Mouse (Mus musculus) left cerebral cortex, adult 8-10 months (tissue): ENCODE results near the gene Smyd1. TPM values are rescaled to one million over a fixed set of nuclear protein-coding genes. Genes with fewer than 3 reads are reported as not detected.

Experiments used
- DNase-seq, 2 experiments: peaks; one replicate each; pipeline ENCODE4 v3.0.0; 2022; ENCODE audit warnings: low spot score in 2 of 2
- microRNA-seq, 2 experiments: library from miRNA; unstranded; fragments of <30 nt; microRNA quantifications; one replicate each; pipeline ENCODE4 v1.2.0; 2022
- total RNA-seq, 4 experiments: library from RNA; stranded (reverse); gene quantifications; 2 replicates each; pipeline ENCODE4 v1.2.4; 2022

The Smyd1 gene
- total RNA-seq, 4 experiments from 2014 or later: 0.27 to 1.7 (median 0.75) TPM

DNA sequence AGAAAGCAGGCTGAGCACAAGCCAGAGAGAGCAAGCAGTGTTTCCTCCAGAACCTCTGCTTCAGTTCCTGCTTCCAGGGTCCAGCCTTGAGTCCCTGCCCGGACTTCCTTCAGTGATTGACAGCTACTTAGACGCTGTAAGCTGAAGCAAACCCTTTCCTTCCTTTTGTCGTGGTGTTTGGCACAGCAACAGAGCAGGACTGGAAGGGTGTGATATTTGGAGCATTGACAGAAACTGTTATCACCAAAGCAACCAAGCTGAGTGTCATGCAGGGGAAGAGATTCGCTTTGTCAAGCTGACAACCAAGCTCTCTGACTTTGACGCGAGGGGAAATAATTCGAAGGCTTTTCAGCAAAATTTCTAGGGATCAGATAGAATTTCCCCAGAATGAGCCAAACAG, 110.1 kb downstream of the Smyd1 start:
- no peak for DNase-seq

DNA sequence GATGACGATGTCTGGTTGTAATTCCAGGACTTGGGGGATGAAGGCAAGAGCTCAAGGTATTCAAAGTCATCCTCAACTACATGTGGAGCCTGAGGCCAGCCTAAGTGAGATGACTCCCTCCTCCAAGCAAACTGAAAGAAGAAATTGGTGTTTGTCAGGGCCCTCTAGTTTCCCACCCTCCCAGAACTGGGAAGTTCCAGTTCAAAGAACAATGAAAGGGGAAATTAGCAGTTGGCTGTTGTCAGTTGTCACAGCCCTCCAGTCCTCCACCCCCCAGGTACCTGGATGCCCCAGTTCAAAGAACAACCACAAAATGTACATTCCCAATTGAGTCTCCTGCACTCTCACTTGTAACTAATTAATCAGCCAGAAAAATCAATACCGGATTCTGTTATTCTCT, 113.3 kb downstream of the Smyd1 start:
- no peak for DNase-seq

DNA sequence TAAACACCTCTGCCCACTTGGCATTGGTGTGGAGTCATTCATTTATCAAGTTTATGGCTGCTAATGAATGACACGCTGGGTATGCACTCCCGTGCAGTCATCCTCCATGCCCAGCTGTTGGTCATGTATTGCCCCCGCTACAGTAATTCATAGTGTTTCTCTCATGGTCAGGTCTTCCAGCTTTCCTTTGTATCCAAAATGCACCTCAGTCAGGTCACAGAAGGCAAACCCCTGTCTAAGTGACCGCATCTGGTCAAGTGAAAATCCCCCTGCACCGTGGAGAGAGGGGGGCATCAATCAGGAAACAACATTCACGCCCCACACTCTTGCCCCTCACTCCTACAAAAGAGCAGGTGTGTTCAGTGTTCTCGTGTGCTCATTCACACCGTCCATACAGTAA, 117.9 kb downstream of the Smyd1 start:
- no peak for DNase-seq

DNA sequence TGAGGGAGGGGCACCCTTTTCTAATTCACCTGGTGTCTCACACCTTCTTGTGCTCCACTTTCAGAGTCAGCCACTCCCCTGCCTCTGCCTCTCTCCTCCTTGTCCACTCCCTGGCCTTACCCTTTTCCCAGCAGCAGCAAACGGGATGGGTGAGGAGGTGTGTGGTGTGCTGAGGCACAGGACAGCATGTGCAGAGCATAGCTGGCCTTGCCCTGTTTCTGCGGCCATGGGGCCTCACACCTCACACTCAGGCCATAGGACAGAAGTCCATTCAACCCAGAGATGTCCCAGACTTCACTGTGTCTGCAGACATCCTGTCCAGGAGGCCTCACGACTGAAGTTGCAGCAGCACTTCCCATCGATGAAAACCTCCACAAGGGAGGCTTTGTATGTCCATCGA, 118.4 kb downstream of the Smyd1 start:
- no peak for DNase-seq

DNA sequence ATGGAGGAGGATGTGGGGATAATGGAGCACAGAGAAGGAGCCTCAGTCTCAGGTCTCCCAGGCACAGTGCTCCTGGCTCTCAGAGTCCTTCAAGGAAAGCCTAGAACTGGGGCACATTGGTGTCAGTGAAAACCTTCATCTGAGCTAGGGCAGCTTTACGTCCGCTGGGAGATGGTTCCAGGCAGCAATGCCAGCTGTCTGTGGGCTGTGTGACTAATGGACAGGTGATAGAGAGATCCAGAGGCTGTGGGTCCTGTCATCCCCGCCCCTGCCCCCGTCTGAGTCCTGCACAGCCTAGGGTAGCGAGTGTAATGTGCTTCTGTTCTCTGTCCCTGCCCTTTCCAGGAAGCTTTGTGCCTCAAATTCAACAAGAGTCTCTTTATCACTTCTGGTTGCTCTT, 120.1 kb downstream of the Smyd1 start:
- DNase-seq: no peak

DNA sequence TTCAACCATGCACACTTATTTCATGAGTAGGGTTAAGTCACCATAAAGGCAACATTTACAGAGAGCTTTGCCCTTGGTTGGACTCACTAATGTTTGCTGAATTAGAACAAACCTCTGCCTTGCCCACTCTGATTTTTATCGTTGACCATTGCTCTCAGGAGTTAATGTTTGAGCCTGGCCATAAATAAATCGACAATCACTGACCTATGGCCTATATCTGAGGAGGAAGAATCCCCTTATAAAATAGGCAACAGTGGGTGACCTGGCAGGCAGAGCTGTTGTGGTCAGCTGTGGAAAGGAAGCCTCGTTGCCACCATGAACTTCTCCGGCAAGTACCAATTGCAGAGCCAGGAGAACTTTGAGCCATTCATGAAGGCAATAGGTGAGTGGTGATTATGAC, 122.4 kb downstream of the Smyd1 start, which contains the start of gene Fabp1:
Gene Fabp1, plus strand, starts transcription at position 216 of the 400 bp plus-strand sequence.
- no peak for DNase-seq

DNA sequence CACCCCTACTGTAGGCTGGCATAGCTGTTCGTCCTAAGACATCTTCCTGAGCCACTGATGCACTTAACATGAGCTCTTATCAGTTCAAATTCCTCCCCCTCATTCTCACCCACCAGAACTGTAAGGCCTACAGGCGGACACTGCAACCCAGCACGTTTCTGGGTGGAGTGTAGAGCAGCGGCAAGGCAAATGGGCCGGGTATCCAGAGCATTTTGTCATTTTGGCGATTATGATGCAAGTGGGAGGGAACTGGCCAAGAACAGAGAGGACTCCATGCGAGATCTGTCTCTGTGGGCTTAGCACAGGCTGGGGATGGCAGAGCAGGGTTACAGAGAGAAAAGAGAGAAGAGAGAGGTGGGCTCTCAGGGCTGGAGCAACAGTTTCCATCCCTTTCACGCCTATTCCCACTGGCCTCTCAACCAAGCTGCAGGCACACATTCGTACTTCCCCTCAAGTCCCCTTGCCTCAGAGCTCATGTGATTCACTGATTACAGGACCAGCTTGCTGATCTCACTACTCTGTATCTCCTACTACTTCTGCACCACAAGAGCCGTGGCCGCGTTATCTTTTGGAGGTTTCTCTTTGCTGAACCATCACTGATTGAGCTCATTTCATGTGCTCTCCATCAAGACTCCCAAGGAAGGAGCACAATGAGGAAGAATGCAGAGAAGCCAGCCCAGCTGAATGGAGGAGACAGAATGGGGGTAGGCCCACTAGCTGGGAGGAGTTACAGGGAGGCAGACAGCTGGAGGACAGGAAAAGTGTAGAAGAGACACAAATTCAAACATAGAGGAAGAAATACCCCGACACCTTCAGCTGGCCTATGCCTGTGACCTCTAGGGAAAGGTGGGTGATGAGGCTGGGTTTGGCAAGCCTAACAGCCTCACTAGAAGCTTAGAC, 124.1 kb downstream of the Smyd1 start:
- DNase-seq: no peak

DNA sequence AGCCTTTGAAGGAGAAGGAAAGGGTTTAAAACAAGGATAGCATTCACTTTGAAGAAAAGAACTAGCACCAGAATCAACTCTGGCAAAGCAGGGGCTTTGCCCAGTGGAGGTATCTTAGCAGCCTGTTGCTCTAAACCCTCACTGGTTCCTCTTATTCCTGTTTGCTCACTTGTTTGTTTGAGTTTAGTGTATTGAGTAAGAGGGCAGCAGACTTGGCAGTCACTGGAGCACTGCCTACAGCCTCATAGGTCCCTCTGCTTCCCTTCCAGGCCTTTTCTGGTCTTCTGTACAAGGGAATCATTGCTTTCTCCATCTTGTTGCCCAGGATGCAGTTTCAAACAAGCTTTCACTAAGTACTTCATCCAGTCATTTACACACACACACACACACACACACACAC, 125.9 kb downstream of the Smyd1 start:
- DNase-seq: no peak

DNA sequence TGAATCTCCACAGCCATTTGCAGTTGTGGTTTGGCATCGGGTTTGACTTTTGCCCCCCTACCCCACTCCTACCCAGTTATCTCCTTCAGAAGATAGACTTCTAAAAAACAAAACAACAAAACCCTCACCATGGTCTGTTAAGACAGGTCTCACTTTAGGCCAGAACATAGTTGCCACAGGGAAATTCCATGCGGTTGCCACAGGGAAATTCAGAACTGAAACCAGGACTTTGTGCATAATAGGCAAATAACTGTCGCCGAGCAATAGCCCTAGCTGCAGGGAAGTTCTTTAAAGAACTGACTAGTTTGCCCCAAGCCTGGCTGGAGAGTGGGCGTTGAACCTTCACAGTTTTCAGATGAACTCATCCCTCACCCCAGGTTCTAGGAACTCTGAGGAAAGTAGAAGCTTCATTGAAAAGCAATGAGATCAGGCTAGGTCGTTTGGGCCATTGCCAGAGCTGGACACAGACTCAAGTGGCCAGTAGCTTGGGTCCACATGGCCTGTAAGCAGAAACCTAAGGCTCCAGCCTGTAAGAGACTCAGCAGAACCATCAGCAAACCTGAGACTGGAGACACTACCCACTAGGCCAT, 128.8 kb downstream of the Smyd1 start:
- DNase-seq: no peak

DNA sequence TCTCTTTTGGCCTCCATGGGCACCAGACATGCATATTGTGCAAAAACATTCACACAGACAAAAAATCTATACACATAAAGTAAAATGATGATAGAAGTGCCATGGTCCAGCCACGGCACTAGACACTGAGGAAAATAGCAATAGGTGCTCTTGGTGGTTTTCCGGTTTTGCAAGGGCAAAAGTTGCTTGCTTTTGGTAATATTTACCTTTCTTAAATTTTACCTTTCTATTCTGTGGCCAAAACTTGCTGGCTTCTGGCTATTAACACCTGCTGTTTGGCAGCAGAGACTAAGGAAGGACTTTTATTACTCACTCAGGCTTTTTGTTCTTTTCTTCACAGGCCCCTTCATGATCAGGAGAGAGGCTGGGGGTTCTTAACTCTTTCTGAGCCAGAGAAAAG, 131.5 kb downstream of the Smyd1 start:
- no peak for DNase-seq

DNA sequence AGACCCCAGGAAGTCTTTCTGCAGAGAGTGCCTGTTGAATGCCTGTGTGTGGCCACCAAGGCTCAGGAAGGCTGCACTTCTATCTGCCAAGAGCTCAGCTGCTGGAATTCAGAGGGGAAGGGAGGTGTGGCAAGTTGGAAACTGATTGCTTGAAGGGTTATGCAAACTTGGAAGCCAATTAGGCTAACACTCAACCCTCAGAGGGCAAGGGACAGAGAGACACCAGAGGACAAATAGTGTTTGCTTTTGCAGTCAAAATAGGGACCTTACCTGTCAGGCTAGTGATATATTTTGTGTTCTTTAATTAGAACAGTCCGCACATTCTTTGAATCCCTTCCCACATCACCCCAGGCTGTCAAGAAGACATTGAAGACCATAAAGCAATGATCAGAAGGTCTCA, 132.5 kb downstream of the Smyd1 start:
- DNase-seq: no peak

DNA sequence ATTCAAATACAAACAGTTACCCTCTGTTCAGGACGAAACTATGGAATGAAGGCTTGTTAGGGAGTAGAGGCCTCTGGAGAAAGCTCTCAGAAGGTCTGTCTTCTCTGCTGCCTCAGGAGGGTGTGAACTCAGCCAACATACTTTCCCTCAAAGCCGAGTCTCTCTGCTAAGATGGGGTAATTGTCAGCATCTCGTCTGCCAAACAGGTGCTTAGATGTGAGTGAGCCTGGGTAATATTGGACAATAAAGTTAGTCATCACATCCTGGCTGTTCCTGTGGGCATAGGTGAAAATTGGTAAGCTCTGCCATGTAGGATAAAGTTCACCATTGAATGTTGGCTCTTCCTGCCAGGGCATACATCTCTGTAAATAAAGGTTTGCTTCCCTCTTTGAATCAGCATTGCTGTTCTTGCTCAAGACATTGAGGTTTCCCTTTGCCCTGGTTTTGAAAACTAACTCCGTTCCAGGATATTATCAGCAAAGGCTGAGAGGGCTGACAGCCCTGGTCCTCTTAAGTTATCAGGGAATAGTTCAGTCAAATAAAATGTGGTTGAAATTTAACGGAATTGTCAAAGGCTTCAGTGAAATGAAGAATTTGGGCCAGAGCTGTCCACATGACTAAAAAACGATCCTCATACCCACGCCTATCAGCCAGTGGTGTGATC, 137.0 kb downstream of the Smyd1 start:
- no peak for DNase-seq

DNA sequence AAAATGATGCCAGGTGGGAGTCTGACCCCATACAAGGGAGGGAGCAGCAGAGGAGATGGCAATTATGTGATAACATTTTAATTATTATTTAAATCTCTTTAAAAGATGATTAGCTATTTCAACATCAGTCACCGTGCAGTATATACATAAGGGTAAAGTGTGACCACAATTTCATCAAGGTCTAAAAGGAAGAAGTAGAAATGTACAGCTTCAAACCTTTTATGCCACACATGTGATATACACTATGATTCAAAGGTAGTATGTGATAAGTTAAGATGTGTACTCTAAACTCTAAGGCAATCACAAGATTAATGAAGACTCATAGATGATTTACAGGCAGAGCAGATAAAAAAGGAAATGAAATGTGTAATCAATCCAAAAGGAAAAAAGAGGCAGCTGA, 141.4 kb downstream of the Smyd1 start:
- no peak for DNase-seq

DNA sequence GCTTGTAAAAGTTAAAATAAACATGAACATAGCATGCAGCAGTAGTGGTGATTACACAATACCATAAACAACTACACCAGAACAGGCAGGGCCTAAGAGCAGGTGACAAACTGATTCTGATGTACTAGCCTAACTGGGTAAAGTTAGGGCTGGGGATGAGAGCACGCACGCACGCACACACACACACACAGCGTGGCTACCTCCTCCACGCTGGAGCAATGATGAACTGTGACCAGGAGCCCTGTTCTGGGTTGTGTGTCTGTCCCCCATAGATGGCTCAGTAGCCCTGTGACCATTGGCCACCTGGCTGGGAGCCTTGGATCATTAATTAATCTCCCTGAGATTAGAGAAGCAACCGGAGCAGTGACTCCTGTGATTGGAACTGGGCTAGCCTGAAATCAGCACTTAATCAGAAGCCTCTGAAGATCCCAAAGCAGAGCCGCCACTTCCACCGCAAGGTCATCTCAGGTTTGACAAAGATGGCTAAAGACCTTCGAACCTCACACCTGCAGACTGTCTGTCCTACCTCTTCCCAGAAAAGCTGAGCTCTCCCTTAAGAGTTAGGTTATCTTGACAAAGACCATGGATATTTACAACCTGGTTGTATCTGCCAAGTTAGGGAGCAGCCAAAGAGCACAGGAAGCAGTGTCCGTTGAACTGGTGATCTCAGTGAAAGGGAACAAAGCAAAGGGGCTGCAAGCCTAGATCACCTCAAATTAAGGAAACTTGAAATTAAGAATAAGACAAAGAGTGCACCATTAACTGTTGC, 149.0 kb downstream of the Smyd1 start:
- no peak for DNase-seq

DNA sequence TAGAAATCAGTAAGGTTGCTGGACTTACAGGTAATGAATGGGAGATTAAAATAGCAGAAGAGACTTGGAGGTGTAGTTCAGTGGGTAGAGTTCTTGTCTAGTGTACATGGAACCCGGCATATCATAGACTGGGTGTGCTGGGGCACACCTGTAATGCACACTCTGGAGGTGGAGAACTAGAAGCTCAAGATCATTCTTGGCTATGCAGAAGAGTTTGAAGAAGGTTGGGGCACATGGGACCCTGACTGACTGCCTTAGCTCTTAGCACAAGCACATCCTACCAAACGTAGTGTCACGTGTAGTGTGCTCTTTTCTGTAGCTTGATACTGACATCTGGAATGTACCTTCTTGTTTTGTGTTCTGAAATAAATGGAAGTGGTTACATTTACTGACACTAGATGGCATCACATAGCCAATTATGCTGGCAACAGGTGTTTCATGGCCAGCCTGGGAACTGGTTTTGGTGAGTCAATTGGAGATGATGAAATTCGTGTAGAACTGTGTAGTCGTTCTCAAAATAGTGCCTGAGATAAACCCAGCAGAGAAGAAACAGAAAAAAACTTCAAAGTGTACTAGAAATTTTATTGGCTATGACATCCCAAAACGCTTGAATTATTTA, 155.4 kb downstream of the Smyd1 start:
- no peak for DNase-seq

DNA sequence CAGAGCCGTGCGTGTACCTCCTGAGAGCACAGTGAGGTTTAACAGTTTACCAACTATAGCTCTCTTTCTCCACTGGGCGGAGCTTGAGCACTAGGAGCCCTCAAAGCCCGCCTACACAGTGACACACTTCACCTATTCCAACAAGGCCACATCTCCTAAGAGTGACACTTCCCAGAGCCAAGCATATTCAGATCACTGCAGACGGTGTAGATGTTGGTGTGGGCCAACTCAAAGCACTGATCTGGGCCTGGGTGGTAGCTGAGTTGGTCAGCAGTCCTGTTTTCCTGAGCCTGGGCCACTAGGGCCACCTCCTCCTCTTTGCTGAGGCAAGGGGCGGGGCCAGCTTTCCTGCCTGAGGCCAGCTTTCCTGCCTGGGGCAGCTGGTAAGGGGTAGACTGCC, 157.6 kb downstream of the Smyd1 start:
- no peak for DNase-seq

Small RNAs within 50 kb of the gene (microRNA-seq; reads per million reads assigned to microRNA genes)
- 54.9 to 77.0 reads per million in 2 experiments for gene Mir8112

Other genes starting within 250 kb of the Smyd1 start
- gene Thnsl2, start 177.8 kb downstream of the Smyd1 start, total RNA-seq: 1 to 10 TPM; 4.6 to 9.5 (median 5.5) TPM
- not detected for gene Fabp1, start 122.4 kb downstream of the Smyd1 start, total RNA-seq
- gene Krcc1, start 50.6 kb downstream of the Smyd1 start, total RNA-seq: 10 to 100 TPM; 17.5 to 20.5 (median 19.2) TPM
- gene Cd8b1, start 555 bp upstream of the Smyd1 start, total RNA-seq: not detected
- gene Cd8a, start 51.2 kb upstream of the Smyd1 start, total RNA-seq: under 1 TPM in 3 of 4 experiments, not detected in 1; 0.11 to 0.15 (median 0.13) TPM
- 100 to 1,000 TPM in 2 of 4 experiments, 10 to 100 TPM in 2; 89.3 to 105 (median 98.4) TPM for gene Rmnd5a, start 118.4 kb upstream of the Smyd1 start, total RNA-seq
- 10 to 100 TPM; 52.4 to 53.7 (median 53.5) TPM for gene Rnf103, start 171.7 kb upstream of the Smyd1 start, total RNA-seq
- gene Chmp3, start 221.6 kb upstream of the Smyd1 start, total RNA-seq: 100 to 1,000 TPM; 105 to 122 (median 109) TPM